Mouse (Mus musculus): ENCODE measurements around the gene Acbd3. TPM values are rescaled to one million over a fixed set of nuclear protein-coding genes. Genes with fewer than 3 reads are reported as not detected.
A peak's percentile ranks its signal among the peaks of the same experiment; 100 is the strongest.

Acbd3 gene
- polyA plus RNA-seq, 2 experiments, result 7.2 to 9.8 TPM

- H3K9ac ChIP-seq (replicated peaks), result no peak overlapping the region
- peaks cover 2% of the 10 kb centered on the region for H3K27me3 ChIP-seq (ENCODE audit: control insufficient read depth, insufficient read depth, low read length)
- no peak for DNase-seq (ENCODE audit: low read depth in 3 of 3, low spot score in 3 of 3)
- TF ChIP-seq EP300 (IDR thresholded peaks at IDR 0.05; ENCODE audit: low read depth) (no peak), CTCF (IDR thresholded peaks at IDR 0.05; ENCODE audit: low read depth) (no peak)
- 74% methylated on average over 7 of the region's 7 CpGs for WGBS (ENCODE audit: insufficient replicate concordance)
- H3K36me3 ChIP-seq (replicated peaks; ENCODE audit: control insufficient read depth, insufficient read depth, low read depth), result peaks cover 11% of the 10 kb centered on the region
- H3K4me3 ChIP-seq (ENCODE audit: insufficient read depth in 1 of 2, low read depth in 2 of 2, low read length in 2 of 2), result no peak overlapping the region
- H3K4me2 ChIP-seq (ENCODE audit: low read depth), result no peak overlapping the region
- H3K4me1 ChIP-seq (replicated peaks; ENCODE audit: control insufficient read depth in 2 of 2, insufficient read depth in 2 of 2, low read length in 1 of 2), result peaks cover 0 to 3% of the 10 kb centered on the region in 2 experiments; a peak in 1 of 4 replicates
- H3K27ac ChIP-seq, result no peak overlapping the region
- 0 out of 2 replicates have a peak, but pooled peaks have one; percentile 28 for ATAC-seq (ENCODE audit: insufficient read depth)
- H3K9me3 ChIP-seq (ENCODE audit: control insufficient read depth, low read length), result no peaks in the 10 kb centered on the region
These were observed 32.2 kb downstream of the Acbd3 start for GRCm38 (mm10) chr1:180757956-180758520.

GRCm38 (mm10) chr1:180762180-180762579 lies 36.3 kb downstream of the Acbd3 start:
- Histone ChIP-seq H3K27ac (no peak overlapping the region), H3K4me3 (ENCODE audit: insufficient read depth in 1 of 2, low read depth in 2 of 2, low read length in 2 of 2) (no peak overlapping the region), H3K9ac (replicated peaks) (no peak overlapping the region), H3K4me2 (ENCODE audit: low read depth) (no peak overlapping the region), H3K36me3 (replicated peaks; ENCODE audit: control insufficient read depth, insufficient read depth, low read depth) (no peaks in the 10 kb centered on the region), H3K27me3 (ENCODE audit: control insufficient read depth, insufficient read depth, low read length) (peaks cover 10% of the 10 kb centered on the region), H3K9me3 (ENCODE audit: control insufficient read depth, low read length) (no peaks in the 10 kb centered on the region), H3K4me1 (replicated peaks; ENCODE audit: control insufficient read depth in 2 of 2, insufficient read depth in 2 of 2, low read length in 1 of 2) (peaks cover 0 to 3% of the 10 kb centered on the region in 2 experiments; a peak in 1 of 4 replicates)
- no peak for DNase-seq (ENCODE audit: low read depth in 3 of 3, low spot score in 3 of 3)
- TF ChIP-seq CTCF (IDR thresholded peaks at IDR 0.05; ENCODE audit: low read depth), result no peak
- TF ChIP-seq EP300 (IDR thresholded peaks at IDR 0.05; ENCODE audit: low read depth), result no peak
- no peak for ATAC-seq (ENCODE audit: insufficient read depth)
- WGBS (ENCODE audit: insufficient replicate concordance), result 73% methylated on average over 11 of the region's 11 CpGs

GRCm38 (mm10) chr1:180762679-180763078 lies 36.8 kb downstream of the Acbd3 start:
- Histone ChIP-seq H3K27me3 (ENCODE audit: control insufficient read depth, insufficient read depth, low read length) (peaks cover 10% of the 10 kb centered on the region), H3K9me3 (ENCODE audit: control insufficient read depth, low read length) (no peaks in the 10 kb centered on the region), H3K36me3 (replicated peaks; ENCODE audit: control insufficient read depth, insufficient read depth, low read depth) (no peaks in the 10 kb centered on the region), H3K27ac (no peak overlapping the region), H3K4me1 (replicated peaks; ENCODE audit: control insufficient read depth in 2 of 2, insufficient read depth in 2 of 2, low read length in 1 of 2) (peaks cover 0 to 5% of the 10 kb centered on the region in 2 experiments; a peak in 1 of 4 replicates), H3K4me2 (ENCODE audit: low read depth) (peak overlapping the region; percentile 1; the same call in 1 of the 2 replicates), H3K4me3 (ENCODE audit: insufficient read depth in 1 of 2, low read depth in 2 of 2, low read length in 2 of 2) (no peak overlapping the region), H3K9ac (replicated peaks) (no peak overlapping the region)
- WGBS (ENCODE audit: insufficient replicate concordance), result 52% methylated on average over 8 of the region's 8 CpGs
- ATAC-seq (ENCODE audit: insufficient read depth) (no peak), DNase-seq (ENCODE audit: low read depth in 3 of 3, low spot score in 3 of 3) (no peak)
- no peak for TF ChIP-seq EP300 (IDR thresholded peaks at IDR 0.05; ENCODE audit: low read depth)
- TF ChIP-seq CTCF (IDR thresholded peaks at IDR 0.05; ENCODE audit: low read depth), result no peak

GRCm38 (mm10) chr1:180763307-180763706 lies 37.5 kb downstream of the Acbd3 start:
- no peak overlapping the region; the same call in 1 of the 2 replicates for H3K9ac ChIP-seq (replicated peaks)
- peak overlapping the region; percentile 61 for H3K4me2 ChIP-seq (ENCODE audit: low read depth)
- 24% methylated on average over 14 of the region's 14 CpGs for whole genome bisulfite sequencing (ENCODE audit: insufficient replicate concordance)
- H3K27ac ChIP-seq, result no peak overlapping the region
- no peak for DNase-seq (ENCODE audit: low read depth in 3 of 3, low spot score in 3 of 3)
- peaks cover 10% of the 10 kb centered on the region for H3K27me3 ChIP-seq (ENCODE audit: control insufficient read depth, insufficient read depth, low read length)
- no peak; the same call in 1 of the 2 replicates for ATAC-seq (ENCODE audit: insufficient read depth)
- no peaks in the 10 kb centered on the region for H3K36me3 ChIP-seq (replicated peaks; ENCODE audit: control insufficient read depth, insufficient read depth, low read depth)
- H3K9me3 ChIP-seq (ENCODE audit: control insufficient read depth, low read length), result no peaks in the 10 kb centered on the region
- TF ChIP-seq CTCF (IDR thresholded peaks at IDR 0.05; ENCODE audit: low read depth) (no peak), EP300 (IDR thresholded peaks at IDR 0.05; ENCODE audit: low read depth) (no peak)
- peaks cover 0 to 5% of the 10 kb centered on the region in 2 experiments; a peak in 1 of 4 replicates for H3K4me1 ChIP-seq (replicated peaks; ENCODE audit: control insufficient read depth in 2 of 2, insufficient read depth in 2 of 2, low read length in 1 of 2)
- peak overlapping the region in 1 of 2 experiments; percentile 26; a peak in 2 of 4 replicates for H3K4me3 ChIP-seq (ENCODE audit: insufficient read depth in 1 of 2, low read depth in 2 of 2, low read length in 2 of 2)

GRCm38 (mm10) chr1:180763828-180764227 lies 38.0 kb downstream of the Acbd3 start:
- peak overlapping the region; percentile 21 to 26; a peak in 3 of 4 replicates for H3K4me3 ChIP-seq (ENCODE audit: insufficient read depth in 1 of 2, low read depth in 2 of 2, low read length in 2 of 2)
- H3K4me2 ChIP-seq (ENCODE audit: low read depth), result peak overlapping the region; percentile 61
- H3K27ac ChIP-seq, result no peak overlapping the region
- H3K9me3 ChIP-seq (ENCODE audit: control insufficient read depth, low read length), result no peaks in the 10 kb centered on the region
- H3K27me3 ChIP-seq (ENCODE audit: control insufficient read depth, insufficient read depth, low read length), result peaks cover 10% of the 10 kb centered on the region
- DNase-seq (ENCODE audit: low read depth in 3 of 3, low spot score in 3 of 3) (peak; percentile 64 to 67 (median 65)), ATAC-seq (ENCODE audit: insufficient read depth) (peak; percentile 38)
- H3K9ac ChIP-seq (replicated peaks), result no peak overlapping the region; the same call in 1 of the 2 replicates
- peak; percentile 94 for TF ChIP-seq CTCF (IDR thresholded peaks at IDR 0.05; ENCODE audit: low read depth)
- TF ChIP-seq EP300 (IDR thresholded peaks at IDR 0.05; ENCODE audit: low read depth), result no peak
- WGBS (ENCODE audit: insufficient replicate concordance), result 5% methylated on average over 11 of the region's 11 CpGs
- H3K36me3 ChIP-seq (replicated peaks; ENCODE audit: control insufficient read depth, insufficient read depth, low read depth), result no peaks in the 10 kb centered on the region
- peaks cover 0 to 5% of the 10 kb centered on the region in 2 experiments; a peak in 1 of 4 replicates for H3K4me1 ChIP-seq (replicated peaks; ENCODE audit: control insufficient read depth in 2 of 2, insufficient read depth in 2 of 2, low read length in 1 of 2)
